Mouse (Mus musculus) G1E (cell line): ENCODE measurements around the gene Rbm38.

Source experiments
- CTCF ChIP-seq: IDR thresholded peaks from 2 replicates; pipeline ENCODE4 v1.5.1; 2012; ENCODE audit warnings: low read depth, low read length, inconsistent platforms, mixed read lengths
- GATA1 ChIP-seq: IDR thresholded peaks from 2 replicates; pipeline ENCODE4 v1.6.1; 2012; ENCODE audit warnings: borderline replicate concordance, low read length, inconsistent platforms, mixed read lengths
- GATA2 ChIP-seq: IDR thresholded peaks from 2 replicates; pipeline ENCODE4 v1.6.1; 2012; ENCODE audit warnings: low read depth, low read length, inconsistent platforms, borderline replicate concordance
- TAL1 ChIP-seq: conservative IDR thresholded peaks from 2 replicates; pipeline ENCODE4 v1.6.1; 2012; ENCODE audit warnings: low read depth, low read length, inconsistent platforms, mixed read lengths

- TF ChIP-seq GATA1 (no peak), CTCF (no peak), TAL1 (no peak), GATA2 (no peak)
These were observed 8.3 kb downstream of the Rbm38 start for GRCm38 (mm10) chr2:173028508-173029031.
